Mouse (Mus musculus): ENCODE results near the gene Plekhg4.

DNA sequence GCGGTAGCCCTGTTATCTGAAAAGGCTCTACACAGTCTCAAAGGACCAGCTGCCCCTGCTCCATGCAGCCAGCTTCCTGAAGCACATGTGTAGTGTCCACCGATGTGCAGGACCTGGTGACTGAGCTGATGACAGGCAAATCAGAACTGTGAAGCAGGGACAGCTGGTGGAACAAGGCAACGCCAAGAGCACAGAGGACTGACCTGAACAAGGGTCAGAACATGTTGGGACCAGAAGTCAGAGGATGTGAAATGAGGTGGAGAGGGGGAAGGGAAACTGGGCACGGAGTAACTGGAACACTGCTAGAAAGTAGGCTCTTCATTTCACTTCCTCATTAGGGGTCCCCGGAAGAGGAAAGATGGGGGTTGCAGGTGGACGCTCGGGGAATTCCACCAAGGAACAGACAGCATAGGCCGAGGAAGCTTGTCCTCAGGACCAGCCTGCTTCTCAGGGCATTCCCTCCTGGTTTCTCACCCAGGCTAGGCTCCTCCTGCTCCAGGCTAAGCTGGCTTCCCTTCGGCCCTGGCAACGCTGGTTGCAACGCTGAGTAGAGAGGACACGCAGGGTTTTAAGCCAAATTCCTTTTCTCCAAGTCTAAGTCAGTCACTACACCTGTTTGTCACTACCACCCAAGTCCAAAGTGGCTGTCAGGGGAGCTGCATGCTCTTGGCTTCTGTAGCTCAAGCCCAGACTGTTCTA, 20.2 kb downstream of the Plekhg4 start:
- TF ChIP-seq CTCF (IDR thresholded peaks at IDR 0.05; ENCODE audit: borderline replicate concordance, extremely low read depth, insufficient read depth, insufficient read length): no peak
- no peak for TF ChIP-seq POLR2A (IDR thresholded peaks at IDR 0.05; ENCODE audit: borderline replicate concordance, extremely low read depth, insufficient read depth, insufficient read length, poor library complexity, severe bottlenecking)

Data from brain, embryonic 14.5 days (tissue).